Mouse (Mus musculus): Measurements from ENCODE around the gene S100a2.
A peak's percentile ranks its signal among the peaks of the same experiment; 100 is the strongest.

Gene S100a2

GRCm38 (mm10) chr3:90596810-90597209, 6.8 kb downstream of the S100a2 start:
- DNase-seq (ENCODE audit: low read depth, low spot score), result no peak

GRCm38 (mm10) chr3:90597736-90598135, 7.7 kb downstream of the S100a2 start:
- no peak for DNase-seq (ENCODE audit: low read depth, low spot score)

DNA sequence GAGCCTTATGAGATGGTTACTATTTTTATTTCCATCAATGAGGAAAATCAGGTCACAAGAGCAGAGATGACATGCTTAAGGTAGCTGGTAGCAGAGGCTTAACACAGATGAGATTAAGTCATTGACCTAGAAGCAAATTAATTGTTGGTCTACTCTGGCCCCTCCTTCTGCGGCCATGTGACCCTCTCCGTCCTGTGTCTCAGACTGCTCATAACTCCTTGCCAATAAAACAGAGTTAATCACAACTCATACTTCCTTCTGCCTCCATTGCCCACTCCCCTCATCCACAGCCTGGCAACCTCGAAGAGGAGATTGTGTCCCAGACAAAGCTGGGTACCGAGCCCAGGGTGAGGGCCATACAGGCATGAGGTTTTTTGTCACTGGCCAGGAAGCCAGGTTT, 8.2 kb downstream of the S100a2 start:
- no peak for DNase-seq (ENCODE audit: low read depth, low spot score)

- DNase-seq (ENCODE audit: low read depth, low spot score), result no peak
These were observed 9.4 kb downstream of the S100a2 start for GRCm38 (mm10) chr3:90599401-90599800.

DNA sequence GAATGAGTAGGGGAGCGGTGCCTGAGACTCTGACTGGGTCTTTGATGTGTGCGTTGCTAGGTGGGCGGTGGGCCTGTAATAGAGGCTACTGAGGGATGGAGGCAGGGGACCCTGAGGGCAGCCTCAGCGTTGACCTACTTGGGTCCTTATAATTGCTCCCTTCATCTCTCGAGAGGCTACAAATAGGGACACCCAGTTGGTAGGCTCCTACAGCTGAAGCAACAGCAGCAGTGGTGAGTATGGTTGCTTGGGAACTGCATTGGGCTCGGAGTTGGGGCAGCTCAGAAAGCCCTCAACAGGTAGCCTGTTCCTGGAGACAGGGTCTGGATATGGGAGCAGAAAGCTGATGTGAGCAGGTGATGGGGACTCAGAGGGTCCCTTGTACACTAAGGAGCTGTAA, 10.0 kb downstream of the S100a2 start:
- DNase-seq (ENCODE audit: low read depth, low spot score), result no peak

GRCm38 (mm10) chr3:90600458-90601195, 10.6 kb downstream of the S100a2 start:
- DNase-seq (ENCODE audit: low read depth, low spot score), result no peak

DNA sequence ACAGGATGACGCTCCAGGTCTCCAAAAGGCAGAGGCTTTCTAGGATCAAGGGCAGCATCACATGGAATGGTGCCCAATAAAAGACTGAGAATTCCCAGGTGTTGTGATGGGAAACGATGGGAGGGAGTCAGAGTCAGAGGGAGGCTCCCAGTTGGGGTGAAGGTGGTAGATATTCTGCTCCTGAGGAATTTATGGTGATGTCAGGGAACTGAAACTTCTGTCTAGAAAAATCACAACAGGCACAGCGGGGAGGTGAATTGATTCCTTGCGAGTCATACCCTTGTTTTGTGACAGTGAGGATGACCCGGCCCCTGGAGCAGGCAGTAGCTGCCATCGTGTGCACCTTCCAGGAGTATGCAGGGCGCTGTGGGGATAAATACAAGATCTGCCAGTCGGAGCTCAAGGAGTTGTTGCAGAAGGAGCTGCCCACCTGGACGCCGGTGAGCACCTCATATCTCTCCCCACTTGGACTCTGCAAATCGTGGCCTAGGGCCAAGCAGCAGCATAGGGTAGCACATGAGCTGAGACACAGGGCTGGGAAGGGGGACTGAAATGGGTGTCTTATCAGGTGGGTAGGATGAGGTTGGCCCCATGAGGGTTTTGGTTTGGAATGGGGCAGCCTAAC, 11.6 kb downstream of the S100a2 start, which contains the start of gene Gm42674:
Gene Gm42674, plus strand, starts transcription at position 419 of the 625 bp plus-strand sequence.
- no peak for DNase-seq (ENCODE audit: low read depth, low spot score)

- DNase-seq (ENCODE audit: low read depth, low spot score), result no peak
These were observed 13.6 kb downstream of the S100a2 start, which contains the start of gene S100a4 for GRCm38 (mm10) chr3:90603623-90604022. Gene S100a4, plus strand, starts transcription at chr3:90603771.

- no peak for DNase-seq (ENCODE audit: low read depth, low spot score)
These were observed 14.4 kb downstream of the S100a2 start for GRCm38 (mm10) chr3:90604416-90604815.

DNA sequence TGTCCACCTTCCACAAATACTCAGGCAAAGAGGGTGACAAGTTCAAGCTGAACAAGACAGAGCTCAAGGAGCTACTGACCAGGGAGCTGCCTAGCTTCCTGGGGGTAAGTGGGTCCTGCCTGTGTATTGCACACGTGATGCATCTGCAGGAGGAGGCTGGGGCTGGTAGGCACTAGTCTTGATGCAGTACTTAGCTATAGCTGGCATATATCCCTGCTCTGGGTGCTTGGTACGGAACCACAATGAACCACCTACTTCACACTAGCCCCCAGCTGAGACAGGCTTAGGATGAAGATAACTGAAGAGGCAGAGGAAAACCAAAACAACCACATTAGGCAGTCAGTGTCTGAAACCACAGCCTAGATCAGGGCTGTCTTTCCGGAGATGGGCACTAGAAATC, 15.0 kb downstream of the S100a2 start:
- no peak for DNase-seq (ENCODE audit: low read depth, low spot score)

- DNase-seq (ENCODE audit: low read depth, low spot score), result no peak
These were observed 15.7 kb downstream of the S100a2 start for GRCm38 (mm10) chr3:90605736-90606135.

GRCm38 (mm10) chr3:90606185-90606584, 16.1 kb downstream of the S100a2 start:
- DNase-seq (ENCODE audit: low read depth, low spot score), result no peak

DNA sequence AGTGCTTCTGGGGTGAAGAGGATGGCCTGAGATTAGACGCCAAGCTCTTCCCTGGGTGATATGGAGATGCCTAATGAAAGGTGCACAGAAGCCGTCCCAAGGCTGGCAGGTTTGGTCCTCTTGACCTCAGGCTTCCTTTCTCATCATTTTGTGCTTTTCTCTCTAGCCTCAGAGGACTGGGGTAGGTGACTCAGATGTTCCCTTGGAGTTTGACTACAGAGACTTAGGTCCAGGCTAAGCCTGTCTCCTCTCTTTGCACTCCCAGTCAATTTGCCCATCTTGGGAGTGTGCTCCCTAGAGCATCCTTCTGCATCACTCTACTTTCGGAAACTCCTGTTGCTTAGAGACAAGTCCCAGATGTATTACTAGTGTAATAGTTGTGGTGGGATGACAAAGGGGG, 17.3 kb downstream of the S100a2 start:
- DNase-seq (ENCODE audit: low read depth, low spot score), result no peak

DNA sequence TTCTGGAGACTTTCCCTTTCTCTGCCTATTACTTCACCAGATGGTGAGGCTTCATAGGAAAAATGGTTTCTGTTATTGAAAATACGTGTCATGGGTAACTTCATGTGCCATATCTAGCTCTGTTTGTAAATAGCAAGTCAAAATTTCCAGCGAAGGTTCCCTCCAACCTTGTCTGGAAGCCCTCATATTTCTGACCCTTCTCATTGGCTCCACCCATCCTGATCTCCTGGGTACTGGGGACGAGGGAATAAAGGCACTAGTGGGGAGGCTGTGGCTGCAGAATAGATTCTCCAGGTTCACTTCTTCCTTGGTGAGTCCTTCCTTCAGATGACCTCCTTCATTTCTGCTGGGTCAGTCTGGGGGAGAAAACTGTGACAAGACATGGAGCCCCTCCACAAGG, 18.2 kb downstream of the S100a2 start, which contains the start of gene S100a5:
Gene S100a5, plus strand, starts transcription at position 301 of the 400 bp plus-strand sequence.
- DNase-seq (ENCODE audit: low read depth, low spot score), result no peak

DNA sequence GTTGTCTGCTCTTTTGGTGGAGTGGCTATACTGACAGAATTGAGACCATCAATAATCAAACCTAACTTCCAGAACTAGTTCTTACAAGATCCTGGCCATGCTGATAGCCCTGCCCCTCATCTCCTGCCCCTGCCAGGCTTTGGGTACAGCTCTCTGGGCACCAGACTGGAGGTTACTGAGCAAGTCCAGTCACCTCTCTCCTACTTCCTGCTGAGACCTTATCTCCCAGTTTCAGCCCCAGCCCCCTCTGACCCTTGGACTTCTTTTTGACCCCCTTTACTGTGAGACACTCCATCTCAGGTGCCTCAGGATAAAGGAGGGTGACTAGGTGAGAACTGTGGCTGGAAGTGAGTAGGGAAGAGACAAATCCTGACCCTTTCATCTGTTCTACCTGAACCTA, 19.1 kb downstream of the S100a2 start:
- DNase-seq (ENCODE audit: low read depth, low spot score), result no peak

- no peak for DNase-seq (ENCODE audit: low read depth, low spot score)
These were observed 21.4 kb downstream of the S100a2 start for GRCm38 (mm10) chr3:90611494-90611893.

DNA sequence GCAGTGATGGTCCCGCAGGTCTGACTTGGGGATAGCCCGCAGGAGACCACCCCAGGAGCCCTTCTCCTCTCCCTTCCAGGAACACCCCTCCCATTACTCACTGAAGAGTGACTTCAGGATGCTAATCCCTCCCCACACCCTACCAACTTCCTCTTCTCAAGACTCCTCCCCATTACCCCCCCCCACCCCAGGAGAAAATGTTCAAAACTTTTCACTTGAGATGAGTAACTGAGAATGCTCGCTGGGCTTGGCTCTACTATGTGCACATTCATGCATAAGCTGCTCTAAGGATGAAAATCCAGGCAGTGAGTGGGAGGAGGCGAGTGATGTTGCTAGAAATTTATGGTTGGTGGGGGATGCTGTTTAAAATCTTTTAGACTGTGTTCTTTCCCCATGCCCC, 22.0 kb downstream of the S100a2 start:
- no peak for DNase-seq (ENCODE audit: low read depth, low spot score)

- DNase-seq (ENCODE audit: low read depth, low spot score), result peak; percentile 55
These were observed 22.8 kb downstream of the S100a2 start, which contains the start of gene S100a6 for GRCm38 (mm10) chr3:90612728-90613291. Gene S100a6, plus strand, starts transcription at chr3:90612882.

DNA sequence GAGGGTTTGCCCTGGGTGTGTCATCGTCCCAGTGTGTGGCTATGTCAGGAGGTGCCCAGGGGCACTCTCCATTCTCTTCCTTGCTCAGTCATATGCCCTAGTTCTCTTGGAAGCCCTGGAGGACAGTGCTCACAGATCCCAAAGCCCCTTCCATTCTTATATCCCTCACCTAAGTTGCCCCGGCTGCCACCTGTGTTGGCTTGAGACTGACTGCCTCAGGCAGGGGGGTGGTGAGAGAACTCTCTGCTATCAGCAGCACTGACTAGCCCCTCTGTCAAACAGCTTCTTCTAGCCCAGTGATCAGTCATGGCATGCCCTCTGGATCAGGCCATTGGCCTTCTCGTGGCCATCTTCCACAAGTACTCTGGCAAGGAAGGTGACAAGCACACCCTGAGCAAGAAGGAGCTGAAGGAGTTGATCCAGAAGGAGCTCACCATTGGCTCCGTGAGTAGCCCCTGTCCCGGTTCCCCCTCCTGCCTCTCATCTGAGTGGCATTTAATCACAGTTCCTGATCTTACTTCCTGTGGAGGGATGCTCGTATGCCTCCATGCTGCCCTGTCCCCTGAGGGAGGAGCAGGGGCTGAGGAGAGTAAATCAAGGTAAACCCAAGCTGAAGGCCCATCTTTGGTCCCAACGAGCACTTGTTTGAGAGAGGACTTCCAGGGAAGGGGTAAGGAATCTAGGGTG, 23.6 kb downstream of the S100a2 start:
- no peak for DNase-seq (ENCODE audit: low read depth, low spot score)

DNA sequence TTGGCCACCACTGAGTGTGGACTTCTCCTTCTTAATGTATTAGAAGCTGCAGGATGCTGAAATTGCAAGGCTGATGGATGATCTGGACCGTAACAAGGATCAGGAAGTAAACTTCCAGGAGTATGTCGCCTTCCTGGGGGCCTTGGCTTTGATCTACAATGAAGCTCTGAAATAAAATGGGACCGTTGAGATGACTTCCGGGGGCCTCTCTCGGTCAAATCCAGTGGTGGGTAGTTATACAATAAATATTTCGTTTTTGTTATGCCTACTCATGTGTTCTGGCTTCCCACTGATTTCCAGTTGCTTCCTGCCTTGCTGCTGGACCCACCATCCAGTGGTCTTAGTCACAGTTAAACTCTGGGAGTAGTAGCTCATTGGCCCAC, 24.1 kb downstream of the S100a2 start:
- DNase-seq (ENCODE audit: low read depth, low spot score), result no peak

- no peak for DNase-seq (ENCODE audit: low read depth, low spot score)
These were observed 24.7 kb downstream of the S100a2 start for GRCm38 (mm10) chr3:90614611-90615251.

DNA sequence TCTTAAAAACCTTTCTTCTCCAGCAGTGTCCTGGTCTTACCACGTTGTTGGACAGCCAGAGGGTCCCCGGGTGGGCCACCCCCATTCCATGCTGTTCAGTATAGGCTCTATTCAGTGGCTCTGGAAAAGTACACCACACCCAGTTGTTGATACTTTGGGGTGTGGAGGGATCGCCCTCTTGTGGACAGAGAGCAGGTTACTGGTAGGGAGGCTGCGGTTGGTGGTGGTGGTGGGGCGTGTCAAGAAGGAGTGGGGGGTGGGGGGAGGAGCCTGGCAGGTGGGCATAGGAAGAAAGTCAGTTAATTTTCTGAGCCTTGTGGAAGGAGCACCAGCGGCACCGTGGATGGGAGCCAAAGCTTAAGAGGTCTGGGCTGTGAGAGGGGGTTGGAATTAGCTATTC, 25.4 kb downstream of the S100a2 start:
- DNase-seq (ENCODE audit: low read depth, low spot score), result peak; percentile 42

All from WW6 (cell line).